8 mouse cellular contexts compared by ENCODE assay signal in genomic region chr12:4874161-4874927, GRCm38 (mm10). TPM values are rescaled to one million over a fixed set of nuclear protein-coding genes. Genes with fewer than 3 reads are reported as not detected.
DNase-seq lines count a peak whose midpoint lies in the region; ATAC-seq lines count a peak whose summit lies in the region.

Gene Mfsd2b, minus strand, starts transcription at chr12:4874359.

- intact Hi-C loops in left cerebral cortex, postnatal 14 days (cut with DNase I): loop anchor here (10.0 kb wide), 1 partner anchor 100 kb away; no protein-coding TSS in a partner anchor

- 3% methylated on average over 24 of the region's 24 CpGs for WGBS in hindbrain, embryonic 15.5 days

- peaks cover 12% of the 10 kb centered on the region for H3K4me1 ChIP-seq in hindbrain, embryonic 15.5 days (replicated peaks)

- peak; percentile 69 to 76 for DNase-seq in cerebellum, postnatal 10 days
- peak; percentile 64 for DNase-seq in gastrocnemius, adult 18-20 months (ENCODE audit: low spot score)
- DNase-seq in left cerebral cortex, postnatal 14 days (ENCODE audit: low spot score in 2 of 2): peak; percentile 40 to 41
- peak; percentile 48 for DNase-seq in right cerebral cortex, postnatal 14 days
- peak; percentile 80 for DNase-seq in yolk sac, embryonic 10.5 days (ENCODE audit: low spot score)

- peak; percentile 93 for ATAC-seq in activated CD4-positive, CD25-positive, alpha-beta regulatory T cell, adult 4 months
- ATAC-seq in hindbrain, embryonic 15.5 days (ENCODE audit: low FRiP score, low read depth): peak; percentile 82
- peak; percentile 79 for ATAC-seq in megakaryocyte-erythroid progenitor cell, adult 5-6 weeks (replicated peaks; ENCODE audit: low FRiP score, low TSS enrichment, poor library complexity, severe bottlenecking)

- peak within 1 kb of the TSS; percentile 39 for H3K9ac ChIP-seq in hindbrain, embryonic 15.5 days

- H3K27me3 ChIP-seq in hindbrain, embryonic 15.5 days: no peaks in the 10 kb centered on the region

- H3K9me3 ChIP-seq in hindbrain, embryonic 15.5 days: no peaks in the 10 kb centered on the region

- peak within 1 kb of the TSS; percentile 41 for H3K4me3 ChIP-seq in hindbrain, embryonic 15.5 days

- H3K36me3 ChIP-seq in hindbrain, embryonic 15.5 days: peaks cover 10% of the 10 kb centered on the region

- peak within 1 kb of the TSS; percentile 93 for H3K4me2 ChIP-seq in hindbrain, embryonic 15.5 days

- H3K27ac ChIP-seq in hindbrain, embryonic 15.5 days (replicated peaks): no peak within 1 kb of the TSS

RNA-seq across cellular contexts. Expression of gene Mfsd2b, which starts in this region (rescaled TPM):
- under 1 TPM; 0.16 to 0.25 TPM for polyA plus RNA-seq in activated CD4-positive, CD25-positive, alpha-beta regulatory T cell, adult 4 months (2017; shearing (Covaris generic))
- total RNA-seq in gastrocnemius, adult 18-20 months (2021): under 1 TPM; 0.66 TPM
- 2.4 and 2.6 TPM in 2 replicates for polyA plus RNA-seq in hindbrain, embryonic 15.5 days (2015; fragmentation: Nextera tagmentation; extraction: Ambion mirVana)
- 1 to 10 TPM in 1 of 2 experiments, under 1 TPM in 1; 0.81 to 1.0 TPM for total RNA-seq in left cerebral cortex, postnatal 14 days (2021)
- total RNA-seq in megakaryocyte-erythroid progenitor cell, adult 5-6 weeks (2014; fragmentation: Nextera tagmentation): 225 and 274 TPM in 2 replicates
- 116 and 136 TPM in 2 replicates for total RNA-seq in megakaryocyte-erythroid progenitor cell, adult 5-6 weeks (2017)

Comparison
In these comparisons a context has a peak if more than half of its experiments do, and no peak if none do; other contexts are left out.
1. RNA of gene Mfsd2b (total RNA-seq): 116 to 274 TPM in megakaryocyte-erythroid progenitor cell, adult 5-6 weeks; 0.81 to 1.0 TPM in left cerebral cortex, postnatal 14 days and 0.66 TPM in gastrocnemius, adult 18-20 months; every median in the first group is over 10 times any median in the second.
2. Peak in ATAC-seq in activated CD4-positive, CD25-positive, alpha-beta regulatory T cell, adult 4 months; RNA of the gene not detected or under 1 TPM.
3. Peak in DNase-seq in gastrocnemius, adult 18-20 months; RNA of the gene not detected or under 1 TPM.
4. Peak in every context shown above with its lines, with median percentiles within 50 percentile points of each other: ATAC-seq and DNase-seq.